Mouse (Mus musculus): ENCODE measurements at regions not wholly inside any gene's neighbourhood (a gene's known extent, or its start where the extent isn't known, plus 50 kb on each side); places are given as distances from the start of the nearest gene placed in this dataset.

GRCm38 (mm10) chr2:170205591-170206441 lies 57.9 kb upstream of the Zfp217 start:
- H3K9me3 ChIP-seq (replicated peaks; ENCODE audit: control insufficient read depth, low read length) = no peaks in the 10 kb centered on the region
- no peaks in the 10 kb centered on the region for H3K36me3 ChIP-seq (ENCODE audit: control insufficient read depth, insufficient read depth, low read length)
- H3K27ac ChIP-seq (ENCODE audit: low read depth, low read length) = no peak overlapping the region
- peak overlapping the region; percentile 15 for H3K4me3 ChIP-seq (ENCODE audit: low read depth, low read length)
- no peaks in the 10 kb centered on the region for H3K27me3 ChIP-seq (replicated peaks; ENCODE audit: control insufficient read depth, insufficient read depth, low read length)
- peak overlapping the region; percentile 46 for H3K4me2 ChIP-seq (ENCODE audit: low read length)
- peaks cover 5% of the 10 kb centered on the region; the same call in 1 of the 2 replicates for H3K4me1 ChIP-seq (ENCODE audit: control insufficient read depth, insufficient read depth, low read length)
- DNase-seq (ENCODE audit: low spot score) (no peak), ATAC-seq (no peak)
- H3K9ac ChIP-seq (ENCODE audit: low read length) = peak overlapping the region; percentile 47
- WGBS = 1% methylated on average over 17 of the region's 17 CpGs

GRCm38 (mm10) chr2:170204768-170205514 lies 57.0 kb upstream of the Zfp217 start:
- Histone ChIP-seq H3K9me3 (replicated peaks; ENCODE audit: control insufficient read depth, low read length) (no peaks in the 10 kb centered on the region), H3K4me3 (ENCODE audit: low read depth, low read length) (peak overlapping the region; percentile 15), H3K27me3 (replicated peaks; ENCODE audit: control insufficient read depth, insufficient read depth, low read length) (no peaks in the 10 kb centered on the region), H3K27ac (ENCODE audit: low read depth, low read length) (no peak overlapping the region), H3K9ac (ENCODE audit: low read length) (peak overlapping the region; percentile 47), H3K4me1 (ENCODE audit: control insufficient read depth, insufficient read depth, low read length) (peaks cover 5% of the 10 kb centered on the region; the same call in 1 of the 2 replicates), H3K4me2 (ENCODE audit: low read length) (peak overlapping the region; percentile 46), H3K36me3 (ENCODE audit: control insufficient read depth, insufficient read depth, low read length) (no peaks in the 10 kb centered on the region)
- WGBS = 36% methylated on average over 10 of the region's 10 CpGs
- ATAC-seq = no peak
- no peak for DNase-seq (ENCODE audit: low spot score)

DNA sequence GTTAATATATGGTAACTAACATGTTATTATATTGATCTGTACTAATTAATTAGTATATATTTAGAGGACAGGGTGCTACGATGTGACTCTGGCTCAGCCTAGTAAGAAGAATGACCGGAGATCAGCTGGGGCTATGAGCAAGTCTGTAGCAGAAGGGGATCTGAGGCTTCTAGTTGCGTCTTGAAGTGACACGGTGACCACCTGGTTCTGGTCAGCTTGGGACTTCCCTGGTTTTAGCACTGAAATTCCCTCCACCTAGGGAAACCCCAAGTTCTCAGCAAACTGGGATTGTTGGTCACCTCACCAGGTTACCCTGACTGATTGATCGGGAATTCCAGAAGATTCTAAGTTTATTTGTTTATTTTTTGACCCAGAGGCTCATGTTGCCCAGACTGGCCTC lies 55.6 kb upstream of the Zfp217 start:
- WGBS = 90% methylated on average over 5 of the region's 5 CpGs
- no peak overlapping the region for H3K4me2 ChIP-seq (ENCODE audit: low read length)

GRCm38 (mm10) chr2:170201816-170202371 lies 54.0 kb upstream of the Zfp217 start:
- WGBS = 74% methylated on average over 10 of the region's 10 CpGs
- ATAC-seq (no peak), DNase-seq (ENCODE audit: low spot score) (no peak)
- Histone ChIP-seq H3K4me1 (ENCODE audit: control insufficient read depth, insufficient read depth, low read length) (peaks cover 5% of the 10 kb centered on the region; the same call in 1 of the 2 replicates), H3K4me3 (ENCODE audit: low read depth, low read length) (no peak overlapping the region), H3K27me3 (replicated peaks; ENCODE audit: control insufficient read depth, insufficient read depth, low read length) (no peaks in the 10 kb centered on the region), H3K36me3 (ENCODE audit: control insufficient read depth, insufficient read depth, low read length) (no peaks in the 10 kb centered on the region), H3K9me3 (replicated peaks; ENCODE audit: control insufficient read depth, low read length) (no peaks in the 10 kb centered on the region), H3K4me2 (ENCODE audit: low read length) (no peak overlapping the region), H3K9ac (ENCODE audit: low read length) (no peak overlapping the region), H3K27ac (ENCODE audit: low read depth, low read length) (no peak overlapping the region)

More for the DNA sequence above, 55.6 kb upstream of the Zfp217 start:
- Histone ChIP-seq H3K4me1 (ENCODE audit: control insufficient read depth, insufficient read depth, low read length) (peaks cover 5% of the 10 kb centered on the region; the same call in 1 of the 2 replicates), H3K27ac (ENCODE audit: low read depth, low read length) (no peak overlapping the region), H3K9ac (ENCODE audit: low read length) (no peak overlapping the region), H3K27me3 (replicated peaks; ENCODE audit: control insufficient read depth, insufficient read depth, low read length) (no peaks in the 10 kb centered on the region), H3K9me3 (replicated peaks; ENCODE audit: control insufficient read depth, low read length) (no peaks in the 10 kb centered on the region), H3K36me3 (ENCODE audit: control insufficient read depth, insufficient read depth, low read length) (no peaks in the 10 kb centered on the region), H3K4me3 (ENCODE audit: low read depth, low read length) (no peak overlapping the region)
- DNase-seq (ENCODE audit: low spot score) = no peak
- ATAC-seq = no peak

All from forebrain, embryonic 14.5 days (tissue).